Mouse (Mus musculus): ENCODE results near the gene Nop2. TPM values are rescaled to one million over a fixed set of nuclear protein-coding genes. Genes with fewer than 3 reads are reported as not detected.

Gene Nop2
- total RNA-seq, 2 experiments from 2014 or later = 17.9 to 18.1 TPM

DNA sequence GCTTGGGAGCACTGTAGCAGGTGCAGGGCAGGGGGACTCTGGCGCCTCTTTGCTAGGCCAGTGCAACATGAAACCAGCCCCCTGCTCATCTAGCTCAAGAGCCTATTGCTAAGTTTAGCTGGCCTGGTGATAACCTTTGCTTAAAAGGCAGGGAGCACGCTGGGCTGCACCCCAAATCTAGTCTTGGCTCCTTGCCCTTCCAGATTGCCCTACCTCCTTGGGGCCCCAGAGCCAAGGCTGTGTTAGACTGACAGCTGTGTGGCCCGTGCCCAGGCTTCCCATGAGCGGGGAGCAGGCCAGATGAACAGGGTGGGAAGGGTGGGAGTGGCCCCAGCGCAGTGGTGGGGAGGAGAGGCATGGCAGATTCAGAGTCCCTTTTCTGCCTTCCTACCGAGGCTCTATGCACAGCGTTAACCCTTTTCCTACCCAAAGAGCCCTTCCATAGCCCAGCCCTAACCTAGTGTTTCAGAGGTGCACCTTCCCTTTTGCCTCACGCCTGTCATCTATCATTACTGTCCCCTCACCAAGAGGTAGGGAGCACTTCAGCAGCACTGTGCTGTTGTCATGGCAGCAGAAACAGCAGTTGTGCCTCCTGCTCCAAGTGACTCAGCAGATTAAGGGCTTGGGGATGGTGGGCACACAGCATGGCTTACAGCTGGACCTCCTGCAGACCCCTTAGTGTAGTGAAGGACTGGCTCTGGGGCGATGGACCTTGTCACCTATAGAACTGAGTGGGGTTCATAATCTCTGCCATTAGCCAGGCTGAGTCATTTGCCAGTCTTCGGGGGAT lies 35.3 kb downstream of the Nop2 start:
- peak overlapping the region; percentile 77 for H3K4me3 ChIP-seq
- intact Hi-C loops (cut with DNase I) = loop anchor here (1.0 to 2.0 kb wide), 2 partner anchors 18 to 25 kb away; no protein-coding TSS in a partner anchor
- peak; percentile 92 for DNase-seq
- peak overlapping the region; percentile 99 for H3K27ac ChIP-seq
- no peak for TF ChIP-seq CTCF (IDR thresholded peaks at IDR 0.05)

DNA sequence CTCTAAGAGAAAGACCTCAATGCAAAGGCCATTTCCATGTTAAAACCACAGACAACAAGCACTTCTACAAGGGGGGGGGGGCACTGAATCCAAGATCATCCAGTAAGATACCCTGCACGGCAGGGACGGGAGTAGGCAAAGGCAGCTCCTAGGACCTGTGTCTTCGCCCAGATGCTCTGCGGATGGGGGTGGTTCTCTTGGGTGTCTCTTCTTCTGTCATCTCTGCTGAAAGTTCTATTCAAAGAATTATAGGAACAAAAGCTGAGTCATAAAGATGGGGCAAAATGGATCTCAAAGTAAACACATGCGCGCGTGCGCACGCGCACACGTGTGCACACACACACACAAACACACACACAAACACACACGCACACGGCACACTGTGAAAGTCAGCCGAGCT lies 36.4 kb downstream of the Nop2 start:
- intact Hi-C loops (cut with DNase I) = no loop called here
- no peak for DNase-seq
- no peak overlapping the region for H3K4me3 ChIP-seq
- TF ChIP-seq CTCF (IDR thresholded peaks at IDR 0.05) = no peak
- peak overlapping the region; percentile 99 for H3K27ac ChIP-seq

DNA sequence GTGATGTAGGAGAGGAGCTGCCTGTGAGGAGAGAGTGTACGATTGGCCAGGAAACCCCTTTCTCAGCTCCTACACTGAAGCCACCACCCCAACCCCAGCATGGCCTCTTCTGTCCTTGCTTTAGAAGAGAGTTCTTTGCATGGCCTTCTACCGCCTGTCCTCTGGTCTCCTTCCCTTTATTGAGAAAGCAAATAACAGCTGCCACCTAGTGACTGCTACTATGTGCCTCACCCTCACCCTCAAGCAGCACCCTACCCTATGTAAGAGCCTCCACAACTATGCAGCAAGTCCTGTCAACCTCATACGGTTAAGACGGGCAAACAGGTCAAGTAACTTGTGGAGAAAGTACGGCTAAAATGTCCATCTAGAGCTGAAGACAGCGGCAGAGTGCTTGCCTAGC lies 38.5 kb downstream of the Nop2 start:
- intact Hi-C loops (cut with DNase I) = no loop called here
- no peak for DNase-seq
- Histone ChIP-seq H3K27ac (peak overlapping the region; percentile 64), H3K4me3 (no peak overlapping the region)
- TF ChIP-seq CTCF (IDR thresholded peaks at IDR 0.05) = peak; percentile 48

DNA sequence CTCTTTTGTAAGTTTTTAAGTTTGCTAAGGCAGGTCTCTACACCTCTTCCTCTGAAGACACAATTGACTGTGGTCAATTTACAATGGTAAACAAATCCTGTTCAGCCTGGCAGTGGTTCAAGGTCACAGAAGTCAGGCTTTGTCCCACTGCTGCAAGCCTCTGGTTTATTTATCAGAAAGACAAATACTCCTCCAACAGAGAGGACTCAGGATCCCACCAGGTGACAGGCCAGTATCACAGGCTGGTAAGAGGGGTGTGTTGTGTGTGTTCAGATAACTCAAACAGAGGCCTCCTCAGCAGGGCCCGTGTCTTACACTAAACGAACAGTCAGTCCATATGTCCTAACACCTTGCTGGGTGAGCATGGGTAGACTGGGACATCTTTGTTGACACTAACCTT lies 40.8 kb downstream of the Nop2 start:
- intact Hi-C loops (cut with DNase I) = loop anchor here (2.0 kb wide), 1 partner anchor 16 kb away; no protein-coding TSS in a partner anchor
- no peak overlapping the region for H3K4me3 ChIP-seq
- no peak overlapping the region for H3K27ac ChIP-seq
- no peak for DNase-seq
- TF ChIP-seq CTCF (IDR thresholded peaks at IDR 0.05) = no peak

DNA sequence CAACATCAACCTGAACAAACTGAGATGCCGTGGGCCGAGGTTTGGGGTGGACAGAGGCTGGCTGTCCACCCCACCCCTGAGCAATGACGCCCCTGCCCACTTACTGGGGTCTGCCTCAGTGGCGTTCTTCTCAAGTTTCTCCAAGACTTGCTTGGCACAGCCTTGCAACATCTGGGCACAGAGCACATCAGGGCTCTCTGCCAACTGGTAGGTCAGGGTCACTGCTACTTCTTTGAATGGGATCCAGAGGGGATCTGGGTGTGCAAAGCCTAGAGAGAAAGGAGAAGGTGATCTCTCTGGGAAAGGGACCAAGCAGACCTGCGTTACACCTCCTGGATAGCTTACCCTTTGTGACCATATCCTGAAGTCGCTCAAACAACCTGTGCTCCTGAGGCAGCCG lies 41.5 kb downstream of the Nop2 start:
- DNase-seq = no peak
- intact Hi-C loops (cut with DNase I) = loop anchor here (2.0 kb wide), 1 partner anchor 16 kb away; no protein-coding TSS in a partner anchor
- no peak for TF ChIP-seq CTCF (IDR thresholded peaks at IDR 0.05)

DNA sequence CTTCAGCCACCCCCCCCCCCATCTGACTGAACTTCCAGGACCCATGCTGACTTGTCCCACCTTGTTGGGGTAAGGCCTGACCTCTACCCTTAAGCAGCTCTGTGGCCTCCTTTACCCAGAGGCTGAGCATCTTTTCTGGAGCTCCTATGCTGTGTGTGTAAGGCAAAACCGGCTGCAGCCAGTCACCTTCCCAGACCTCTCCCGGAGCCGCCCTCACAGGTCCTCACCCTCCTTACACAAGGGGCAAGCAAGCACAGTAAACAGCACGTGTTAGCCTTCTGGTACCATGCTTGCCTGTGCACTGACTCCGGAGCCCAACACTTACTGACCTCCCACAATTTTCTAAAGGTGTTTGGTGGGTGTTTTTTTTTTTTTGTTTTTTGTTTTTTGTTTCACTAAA lies 43.8 kb downstream of the Nop2 start:
- DNase-seq = no peak
- no peak for TF ChIP-seq CTCF (IDR thresholded peaks at IDR 0.05)
- no peak overlapping the region for H3K27ac ChIP-seq
- intact Hi-C loops (cut with DNase I) = loop anchor here (5.0 kb wide), 1 partner anchor 73 kb away; no protein-coding TSS in a partner anchor
- no peak overlapping the region for H3K4me3 ChIP-seq

More for the DNA sequence above, 41.5 kb downstream of the Nop2 start:
- no peak overlapping the region for H3K27ac ChIP-seq
- no peak overlapping the region for H3K4me3 ChIP-seq

DNA sequence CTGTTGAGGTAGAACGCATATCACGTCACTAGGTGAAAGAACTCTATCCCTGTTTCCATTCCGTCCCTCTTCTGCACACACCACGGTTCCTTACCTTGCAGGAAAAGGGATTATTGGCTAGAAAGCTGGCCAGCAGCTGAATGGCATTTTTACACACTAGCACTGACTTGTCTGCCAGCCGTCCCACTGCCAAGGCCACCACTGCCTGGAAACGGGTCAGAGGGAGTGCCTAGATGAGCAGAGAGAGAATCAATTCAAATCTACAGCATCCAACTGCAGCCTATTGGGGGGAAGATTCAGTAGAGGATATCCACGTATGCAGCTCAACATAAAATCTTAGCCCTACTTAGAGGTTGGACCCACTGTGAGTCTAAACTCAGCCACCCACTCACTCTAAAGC lies 47.9 kb downstream of the Nop2 start:
- no peak overlapping the region for H3K27ac ChIP-seq
- intact Hi-C loops (cut with DNase I) = loop anchor here (5.0 kb wide), 1 partner anchor 77 kb away; no protein-coding TSS in a partner anchor
- H3K4me3 ChIP-seq = no peak overlapping the region
- TF ChIP-seq CTCF (IDR thresholded peaks at IDR 0.05) = no peak
- no peak for DNase-seq

DNA sequence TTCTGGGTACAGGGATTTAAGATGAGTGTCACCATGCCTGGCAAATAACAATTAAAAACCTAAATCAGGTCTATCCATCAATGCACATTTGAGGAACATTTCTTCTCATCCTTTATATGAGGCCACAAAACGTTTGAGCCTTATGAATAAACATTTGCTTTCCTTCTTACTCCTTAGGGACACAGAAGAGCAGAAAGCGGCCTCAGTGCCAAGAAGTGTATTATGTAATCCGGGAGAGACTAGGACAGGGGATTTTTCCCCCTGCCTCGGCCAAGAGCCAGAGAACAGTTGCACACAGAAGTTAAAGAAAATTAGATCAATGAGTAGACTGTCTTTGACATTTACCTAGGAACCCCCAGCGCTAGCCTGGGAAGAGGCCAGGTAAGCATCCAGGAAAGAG lies 50.4 kb downstream of the Nop2 start:
- intact Hi-C loops (cut with DNase I) = no loop called here
- no peak for TF ChIP-seq CTCF (IDR thresholded peaks at IDR 0.05)
- no peak overlapping the region for H3K4me3 ChIP-seq
- DNase-seq = no peak
- H3K27ac ChIP-seq = no peak overlapping the region; the same call in 1 of the 2 replicates

DNA sequence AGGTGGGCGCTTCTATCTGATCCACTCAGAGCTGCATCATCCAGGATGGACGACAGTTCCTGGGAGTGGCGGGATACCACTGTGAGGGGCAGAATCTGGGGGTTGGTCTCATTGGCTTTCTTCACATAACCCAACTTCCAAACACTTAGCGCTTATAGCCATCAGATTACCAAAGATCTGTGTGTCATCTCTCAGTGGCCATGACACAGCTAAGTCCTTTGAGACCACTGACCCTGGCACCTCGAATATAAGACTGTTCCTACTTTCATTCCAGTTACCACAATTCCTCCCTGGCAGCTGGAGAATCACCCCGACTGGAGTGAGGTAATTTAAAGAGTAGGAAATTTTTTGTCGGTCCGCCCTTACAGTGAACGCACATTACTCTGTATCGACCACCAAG lies 54.5 kb downstream of the Nop2 start:
- Histone ChIP-seq H3K27ac (no peak overlapping the region), H3K4me3 (no peak overlapping the region)
- intact Hi-C loops (cut with DNase I) = no loop called here
- DNase-seq = no peak
- no peak for TF ChIP-seq CTCF (IDR thresholded peaks at IDR 0.05)

DNA sequence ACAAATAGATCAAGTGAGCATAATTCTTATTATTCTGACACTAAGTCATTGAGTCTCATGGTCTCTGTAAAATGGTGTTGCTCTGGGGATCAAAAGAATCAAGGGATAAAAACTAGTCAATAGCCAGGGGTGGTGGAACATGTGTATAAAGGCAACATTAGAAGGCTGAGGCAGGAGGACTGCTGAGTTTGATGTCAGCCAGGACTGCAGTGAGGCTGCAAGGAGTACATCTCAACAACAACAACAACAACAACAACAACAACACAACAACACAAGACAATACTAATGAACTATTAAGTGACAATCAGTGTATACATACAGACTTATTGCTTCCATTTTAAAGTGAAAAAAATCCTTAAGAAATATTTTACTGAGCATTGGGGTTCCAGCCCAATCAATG lies 59.1 kb downstream of the Nop2 start:
- intact Hi-C loops (cut with DNase I) = no loop called here
- no peak for DNase-seq
- H3K27ac ChIP-seq = peak overlapping the region; percentile 97

DNA sequence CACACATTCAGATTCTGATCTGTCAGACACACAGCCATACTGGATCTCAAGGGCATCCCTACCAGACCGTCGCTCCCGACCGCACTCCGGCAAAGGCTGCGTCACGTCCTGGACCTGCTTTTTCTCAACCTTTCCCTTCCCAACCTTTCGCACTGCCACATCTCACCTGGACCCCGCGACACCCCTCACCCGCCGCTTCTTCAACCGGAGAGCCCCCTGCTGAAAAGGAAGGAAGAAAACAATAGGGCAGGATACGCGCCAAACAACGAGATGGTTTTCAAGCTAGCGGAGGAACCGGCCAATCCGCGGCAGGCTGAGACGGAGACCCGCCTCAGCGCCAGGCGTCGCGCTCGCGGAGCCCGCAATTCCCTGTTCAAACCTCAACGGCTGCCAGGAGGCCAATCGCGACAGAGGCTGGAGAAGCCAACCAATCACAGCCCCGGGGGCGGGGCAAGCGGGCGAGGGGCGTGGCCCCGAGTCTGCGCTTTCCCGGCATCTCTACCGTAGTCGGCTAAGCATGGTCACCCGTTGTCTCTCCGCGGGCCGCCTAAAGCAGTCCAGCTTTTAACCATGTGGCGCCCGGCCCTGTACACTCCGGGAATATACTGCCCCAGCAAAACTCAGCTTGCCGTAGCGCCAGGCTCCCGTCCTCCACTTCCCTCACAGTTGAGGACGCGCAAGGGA lies 59.8 kb downstream of the Nop2 start, which contains the start of the genes Ncapd2 and Mrpl51:
TSS of gene Ncapd2 (minus strand) at position 370 of the 684 bp plus-strand sequence.
TSS of gene Mrpl51 (plus strand) at position 470 of the 684 bp plus-strand sequence.
- peak; percentile 99 for DNase-seq
- H3K4me3 ChIP-seq = peak within 1 kb of the TSS; percentile 80
- intact Hi-C loops (cut with DNase I) = loop anchor here (1.0 kb wide), 1 partner anchor 24 kb away; no protein-coding TSS in a partner anchor
- H3K27ac ChIP-seq = peak within 1 kb of the TSS; percentile 97
- peak; percentile 23; the same call in 1 of the 2 replicates for TF ChIP-seq CTCF (IDR thresholded peaks at IDR 0.05)

More for the DNA sequence above, 59.1 kb downstream of the Nop2 start:
- peak overlapping the region; percentile 80 for H3K4me3 ChIP-seq
- TF ChIP-seq CTCF (IDR thresholded peaks at IDR 0.05) = no peak

DNA sequence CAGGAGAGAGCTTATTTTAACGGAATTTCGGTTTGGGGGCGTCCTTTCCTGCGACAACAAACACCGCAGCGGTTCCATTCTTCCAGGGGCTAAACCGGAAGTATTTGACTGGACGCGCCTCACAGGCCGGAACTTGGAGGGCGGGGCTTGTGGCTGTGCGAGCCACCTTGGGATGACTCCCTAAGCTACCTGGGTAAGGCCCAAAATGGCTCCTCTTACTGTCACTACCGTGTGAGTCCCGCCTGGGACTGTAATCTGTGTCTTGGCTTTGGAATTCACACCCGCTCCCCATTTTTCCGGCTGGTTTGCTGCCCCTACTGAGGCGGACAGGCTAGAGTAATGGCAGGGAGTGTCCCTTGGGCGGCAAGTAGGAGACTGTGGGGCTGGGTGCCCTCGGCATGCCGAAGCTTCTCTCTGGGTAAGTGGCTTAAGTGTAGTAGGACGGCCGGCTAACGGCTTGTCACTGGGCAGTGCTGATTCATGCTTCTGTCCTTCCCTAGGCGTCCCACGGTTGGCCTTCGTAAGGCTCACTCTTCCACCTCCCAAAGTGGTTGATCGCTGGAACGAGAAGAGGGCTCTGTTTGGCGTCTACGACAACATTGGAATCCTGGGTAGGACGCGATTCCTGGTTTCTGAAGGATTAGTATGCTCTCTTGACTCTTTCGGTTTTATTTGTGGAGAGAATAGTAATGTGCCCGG lies 60.5 kb downstream of the Nop2 start:
- TF ChIP-seq CTCF (IDR thresholded peaks at IDR 0.05) = no peak
- H3K27ac ChIP-seq = peak overlapping the region; percentile 97
- peak; percentile 96 for DNase-seq
- peak overlapping the region; percentile 80 for H3K4me3 ChIP-seq
- intact Hi-C loops (cut with DNase I) = loop anchor here (1.0 kb wide), 1 partner anchor 25 kb away; no protein-coding TSS in a partner anchor
